Mouse (Mus musculus): Measurements from ENCODE around the gene N4bp2. TPM values are rescaled to one million over a fixed set of nuclear protein-coding genes. Genes with fewer than 3 reads are reported as not detected.

Gene N4bp2
- polyA plus RNA-seq, 1 experiment, result 9.7 TPM

DNA sequence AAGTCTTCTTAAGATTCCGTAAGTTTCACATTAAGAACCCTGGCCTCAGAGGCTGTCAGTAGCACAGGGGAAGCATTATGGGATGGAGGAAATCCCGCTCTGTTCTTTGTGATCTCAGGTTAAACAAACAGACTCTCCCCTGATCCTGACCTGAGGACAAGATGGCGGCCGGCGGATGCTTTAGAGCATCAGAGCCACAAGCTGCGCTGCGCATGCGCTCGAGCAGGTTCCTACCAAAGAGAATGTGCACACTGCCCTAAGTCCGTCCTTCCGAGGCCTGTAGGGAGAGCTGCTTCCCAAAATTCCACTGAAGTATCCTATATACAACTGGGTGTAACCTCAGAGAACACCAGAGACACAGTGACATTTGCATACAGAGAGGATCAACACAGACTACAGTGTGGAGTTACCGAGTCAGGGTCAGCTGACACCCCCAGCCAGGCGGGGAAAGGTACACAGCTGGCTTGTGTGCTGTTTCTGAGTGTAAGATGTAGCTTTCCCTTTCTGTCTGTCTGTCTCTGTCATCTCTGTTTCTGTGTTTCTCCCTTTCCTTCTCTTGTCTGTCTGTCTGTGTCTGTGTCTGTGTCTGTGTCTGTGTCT lies 108.1 kb downstream of the N4bp2 start:
- TF ChIP-seq CTCF (IDR thresholded peaks at IDR 0.05; ENCODE audit: control insufficient read depth, insufficient read depth, insufficient replicate concordance, low read depth, low read length) (no peak), POLR2A (IDR thresholded peaks at IDR 0.05; ENCODE audit: control insufficient read depth, low read depth, low read length) (peak; percentile 35; the same call in 1 of the 2 replicates)

DNA sequence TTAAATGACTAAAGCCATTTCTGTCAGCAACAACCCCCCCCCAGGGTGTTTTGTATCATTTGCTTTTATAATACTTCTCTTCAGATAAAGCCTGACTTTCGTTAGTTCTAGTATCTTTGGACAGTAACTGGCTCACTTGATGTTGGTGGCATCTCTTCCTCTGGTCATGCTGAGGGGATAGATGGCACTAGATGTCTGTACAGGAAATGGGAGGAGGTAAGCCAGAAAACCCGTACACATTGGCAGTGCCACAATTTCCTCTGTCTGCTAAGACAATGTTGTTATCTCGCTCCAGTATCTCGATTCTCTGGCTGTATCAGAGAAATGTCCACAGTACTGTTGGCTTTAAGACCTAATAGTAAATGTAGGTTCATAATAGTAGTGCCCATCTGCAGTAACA lies 109.9 kb downstream of the N4bp2 start:
- Histone ChIP-seq H3K4me3 (ENCODE audit: control insufficient read depth, low read depth, low read length) (no peak overlapping the region), H3K4me1 (ENCODE audit: control insufficient read depth, insufficient read depth, low read length) (no peaks in the 10 kb centered on the region; the same call in none of the 2 replicates), H3K27me3 (ENCODE audit: control insufficient read depth, insufficient read depth, low read length) (no peaks in the 10 kb centered on the region), H3K27ac (ENCODE audit: control insufficient read depth, insufficient read depth, low read depth, low read length) (no peak overlapping the region), H3K36me3 (ENCODE audit: control insufficient read depth, insufficient read depth, low read length) (no peaks in the 10 kb centered on the region)
- TF ChIP-seq CTCF (IDR thresholded peaks at IDR 0.05; ENCODE audit: control insufficient read depth, insufficient read depth, insufficient replicate concordance, low read depth, low read length), result no peak
- no peak for TF ChIP-seq POLR2A (IDR thresholded peaks at IDR 0.05; ENCODE audit: control insufficient read depth, low read depth, low read length)

More for the DNA sequence above, 108.1 kb downstream of the N4bp2 start:
- Histone ChIP-seq H3K4me3 (ENCODE audit: control insufficient read depth, low read depth, low read length) (peak overlapping the region; percentile 64), H3K27ac (ENCODE audit: control insufficient read depth, insufficient read depth, low read depth, low read length) (no peak overlapping the region), H3K36me3 (ENCODE audit: control insufficient read depth, insufficient read depth, low read length) (no peaks in the 10 kb centered on the region), H3K27me3 (ENCODE audit: control insufficient read depth, insufficient read depth, low read length) (no peaks in the 10 kb centered on the region), H3K4me1 (ENCODE audit: control insufficient read depth, insufficient read depth, low read length) (no peaks in the 10 kb centered on the region; the same call in none of the 2 replicates)

DNA sequence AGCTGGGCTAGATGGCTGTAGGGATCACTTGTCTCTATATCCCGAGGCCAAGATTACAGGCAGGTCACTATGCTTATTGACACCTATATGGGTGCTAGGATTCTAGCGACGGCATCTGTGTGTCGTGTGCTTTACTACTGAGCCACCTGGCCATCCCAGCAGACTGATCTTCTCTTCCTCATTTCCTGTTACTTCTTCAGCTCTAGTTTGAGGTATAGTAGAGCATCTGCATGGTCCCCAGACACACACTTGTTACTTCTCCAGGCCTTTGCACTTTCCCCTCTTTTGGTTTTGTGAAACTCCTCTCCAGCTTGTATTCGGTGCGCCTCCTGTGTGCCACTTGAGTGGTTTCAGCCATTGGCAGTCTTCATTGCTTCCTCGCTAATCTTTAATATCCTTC lies 111.9 kb downstream of the N4bp2 start:
- H3K4me3 ChIP-seq (ENCODE audit: control insufficient read depth, low read depth, low read length), result no peak overlapping the region
- no peak overlapping the region for H3K27ac ChIP-seq (ENCODE audit: control insufficient read depth, insufficient read depth, low read depth, low read length)
- no peaks in the 10 kb centered on the region for H3K27me3 ChIP-seq (ENCODE audit: control insufficient read depth, insufficient read depth, low read length)
- TF ChIP-seq POLR2A (IDR thresholded peaks at IDR 0.05; ENCODE audit: control insufficient read depth, low read depth, low read length) (no peak), CTCF (IDR thresholded peaks at IDR 0.05; ENCODE audit: control insufficient read depth, insufficient read depth, insufficient replicate concordance, low read depth, low read length) (no peak)
- H3K4me1 ChIP-seq (ENCODE audit: control insufficient read depth, insufficient read depth, low read length), result no peaks in the 10 kb centered on the region; the same call in none of the 2 replicates
- no peaks in the 10 kb centered on the region for H3K36me3 ChIP-seq (ENCODE audit: control insufficient read depth, insufficient read depth, low read length)

DNA sequence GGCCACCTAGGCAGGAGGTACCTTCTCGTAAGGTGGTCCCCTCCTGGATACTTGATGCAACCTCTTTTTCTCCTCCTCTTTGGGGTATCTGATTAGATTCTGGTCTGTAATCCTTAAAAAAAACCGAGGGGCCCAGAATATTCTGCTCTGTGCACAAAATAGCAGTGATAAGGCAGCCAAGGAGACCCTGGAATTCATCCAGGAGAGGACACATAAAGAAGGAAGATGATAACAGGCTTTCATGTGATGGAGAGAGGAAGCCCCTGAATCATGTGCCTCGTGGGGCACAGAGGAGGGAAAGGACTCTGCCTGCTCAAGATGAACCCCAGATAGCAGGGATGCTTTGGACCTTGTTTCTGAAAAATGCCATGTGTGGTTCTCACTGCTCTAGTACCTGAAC lies 115.0 kb downstream of the N4bp2 start:
- no peak for TF ChIP-seq CTCF (IDR thresholded peaks at IDR 0.05; ENCODE audit: control insufficient read depth, insufficient read depth, insufficient replicate concordance, low read depth, low read length)
- no peak for TF ChIP-seq POLR2A (IDR thresholded peaks at IDR 0.05; ENCODE audit: control insufficient read depth, low read depth, low read length)
- H3K36me3 ChIP-seq (ENCODE audit: control insufficient read depth, insufficient read depth, low read length), result no peaks in the 10 kb centered on the region

More for the DNA sequence above, 115.0 kb downstream of the N4bp2 start:
- H3K27ac ChIP-seq (ENCODE audit: control insufficient read depth, insufficient read depth, low read depth, low read length), result no peak overlapping the region
- no peak overlapping the region for H3K4me3 ChIP-seq (ENCODE audit: control insufficient read depth, low read depth, low read length)
- no peaks in the 10 kb centered on the region for H3K4me1 ChIP-seq (ENCODE audit: control insufficient read depth, insufficient read depth, low read length)
- H3K27me3 ChIP-seq (ENCODE audit: control insufficient read depth, insufficient read depth, low read length), result no peaks in the 10 kb centered on the region

Other genes starting within 250 kb of the N4bp2 start
- 130 and 131 TPM in 2 replicates for gene Smim14, start 226.3 kb upstream of the N4bp2 start, polyA plus RNA-seq (2012; rRNA removed)
- 138 and 149 TPM in 2 replicates for gene Ube2k, start 226.3 kb upstream of the N4bp2 start, polyA plus RNA-seq (2012; rRNA removed)
- 12.9 and 14.9 TPM in 2 replicates for gene Pds5a, start 65.2 kb upstream of the N4bp2 start, polyA plus RNA-seq (2012; rRNA removed)
- gene Rhoh, start 97.7 kb downstream of the N4bp2 start, polyA plus RNA-seq (2012; rRNA removed), result 0.58 and 0.63 TPM in 2 replicates
- gene Chrna9, start 171.4 kb downstream of the N4bp2 start, polyA plus RNA-seq (2012; rRNA removed), result 5.4 and 5.5 TPM in 2 replicates
- gene 9130230L23Rik, start 240.8 kb downstream of the N4bp2 start, polyA plus RNA-seq (2012; rRNA removed), result 0.61 and 2.7 TPM in 2 replicates

Data from testis, adult 2 months (tissue).